Mouse (Mus musculus): ENCODE results near the gene Tle6. TPM values are rescaled to one million over a fixed set of nuclear protein-coding genes. Genes with fewer than 3 reads are reported as not detected.
"Not testable (repeated sequence)": the region's sequence is repeated elsewhere in the genome, so short reads cannot be mapped to it uniquely, and the experiment has no call there.

Tle6 gene
- polyA plus RNA-seq (2015; fragmentation: Nextera tagmentation; extraction: Ambion mirVana) = 30.1 and 33.8 TPM in 2 replicates

DNA sequence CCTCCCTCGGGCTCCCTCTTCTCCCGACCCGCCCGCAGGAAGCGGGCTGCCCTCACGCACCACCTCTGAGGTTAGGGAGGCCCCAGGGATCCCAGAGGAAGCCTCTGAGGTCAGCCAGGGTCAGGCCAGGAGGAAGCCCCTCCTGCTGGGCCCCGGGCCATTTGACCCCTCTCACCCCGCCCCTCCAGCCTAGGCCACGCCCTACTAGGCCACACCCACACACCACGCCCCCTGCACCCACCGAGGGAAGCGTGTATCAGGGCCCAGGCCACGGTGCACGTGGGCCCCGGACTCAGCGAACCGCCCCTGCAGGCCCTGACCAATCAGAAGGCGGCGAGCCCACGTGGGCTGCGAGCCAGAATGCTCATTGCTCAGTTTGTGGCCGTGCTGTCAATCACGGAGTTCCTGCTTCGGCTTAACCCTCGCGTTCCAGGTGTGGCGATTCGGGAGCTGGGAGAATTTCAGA lies at the start of gene Tle6:
Tle6 (minus strand) TSS at position 336 of the 466 bp plus-strand sequence.
- ATAC-seq (ENCODE audit: low read depth) = peak; percentile 85
- H3K9ac ChIP-seq (ENCODE audit: low read length) = peak within 1 kb of the TSS; percentile 41
- under 1% methylated on average over 28 of the region's 28 CpGs for WGBS
- no peaks in the 10 kb centered on the region for H3K27me3 ChIP-seq (ENCODE audit: control insufficient read depth, insufficient read depth, low read depth, low read length)
- peak within 1 kb of the TSS; percentile 60 for H3K4me2 ChIP-seq (ENCODE audit: low read depth, low read length)
- H3K27ac ChIP-seq (ENCODE audit: low read length) = peak within 1 kb of the TSS; percentile 63
- H3K36me3 ChIP-seq (ENCODE audit: control insufficient read depth, insufficient read depth, low read length) = no peaks in the 10 kb centered on the region
- H3K4me3 ChIP-seq (ENCODE audit: low read length) = peak within 1 kb of the TSS; percentile 30
- H3K4me1 ChIP-seq (replicated peaks; ENCODE audit: control insufficient read depth, insufficient read depth, low read length) = peaks cover 51% of the 10 kb centered on the region
- H3K9me3 ChIP-seq (ENCODE audit: control insufficient read depth, low read length) = no peaks in the 10 kb centered on the region

DNA sequence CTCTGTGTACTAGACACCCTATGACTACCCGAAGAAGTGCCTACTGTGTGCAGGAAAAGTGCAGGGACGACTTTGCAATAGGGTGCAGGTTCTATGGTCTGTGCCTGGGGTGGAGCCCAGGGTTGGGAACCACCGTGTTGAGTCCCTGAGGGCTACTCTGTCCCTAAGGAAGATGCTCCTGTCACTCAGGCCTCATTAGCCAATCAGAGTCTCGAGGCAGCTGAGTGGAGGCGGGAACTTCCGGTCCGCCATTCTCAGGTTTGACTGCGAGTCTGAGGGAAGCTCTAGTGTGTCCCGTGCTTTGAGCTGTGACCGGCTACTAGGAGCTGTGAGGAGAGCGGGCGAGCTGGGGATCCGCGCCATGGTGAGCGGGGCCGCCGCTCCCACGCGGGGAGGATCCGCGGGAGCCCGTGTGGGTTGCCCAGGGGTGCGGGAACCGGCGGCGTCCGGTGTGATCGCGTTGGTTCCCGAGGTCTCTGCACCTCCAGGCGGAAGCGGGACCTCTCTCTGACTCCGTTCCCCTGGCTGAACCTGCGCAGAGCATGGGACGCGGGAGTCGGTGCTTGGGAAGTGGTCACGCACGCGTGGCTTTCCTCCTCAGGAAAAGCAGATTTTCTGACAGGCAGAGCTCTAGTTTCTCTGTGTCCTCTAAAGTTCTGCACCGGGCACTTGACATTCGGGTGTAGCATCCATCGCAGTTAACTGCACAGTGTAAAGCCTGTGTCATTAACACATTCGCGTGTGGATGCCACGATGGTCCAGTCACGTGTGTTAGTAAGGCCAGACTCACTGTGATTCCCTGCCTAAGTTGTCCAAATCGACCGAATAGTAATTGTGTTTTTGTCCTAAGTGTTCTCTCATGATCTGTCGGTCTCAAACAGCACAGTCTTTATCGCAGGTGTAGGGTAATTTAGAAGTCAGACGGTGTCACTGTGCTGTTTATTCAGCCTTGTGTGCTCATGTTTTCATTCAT lies 48.2 kb upstream of the Tle6 start, which contains the start of gene Gm10778:
Gm10778 (plus strand) TSS at position 257 of the 973 bp plus-strand sequence.
- Histone ChIP-seq H3K4me3 (ENCODE audit: low read length) (peak within 1 kb of the TSS; percentile 57), H3K9ac (ENCODE audit: low read length) (peak within 1 kb of the TSS; percentile 74), H3K4me2 (ENCODE audit: low read depth, low read length) (peak within 1 kb of the TSS; percentile 65), H3K27ac (ENCODE audit: low read length) (peak within 1 kb of the TSS; percentile 39; the same call in 1 of the 2 replicates)
- not testable (repeated sequence) for H3K9me3 ChIP-seq (ENCODE audit: control insufficient read depth, low read length); H3K36me3 ChIP-seq (ENCODE audit: control insufficient read depth, insufficient read depth, low read length); H3K27me3 ChIP-seq (ENCODE audit: control insufficient read depth, insufficient read depth, low read depth, low read length); H3K4me1 ChIP-seq (replicated peaks; ENCODE audit: control insufficient read depth, insufficient read depth, low read length)
- WGBS = 1% methylated on average over 33 of the region's 52 CpGs
- peak; percentile 95 for ATAC-seq (ENCODE audit: low read depth)

DNA sequence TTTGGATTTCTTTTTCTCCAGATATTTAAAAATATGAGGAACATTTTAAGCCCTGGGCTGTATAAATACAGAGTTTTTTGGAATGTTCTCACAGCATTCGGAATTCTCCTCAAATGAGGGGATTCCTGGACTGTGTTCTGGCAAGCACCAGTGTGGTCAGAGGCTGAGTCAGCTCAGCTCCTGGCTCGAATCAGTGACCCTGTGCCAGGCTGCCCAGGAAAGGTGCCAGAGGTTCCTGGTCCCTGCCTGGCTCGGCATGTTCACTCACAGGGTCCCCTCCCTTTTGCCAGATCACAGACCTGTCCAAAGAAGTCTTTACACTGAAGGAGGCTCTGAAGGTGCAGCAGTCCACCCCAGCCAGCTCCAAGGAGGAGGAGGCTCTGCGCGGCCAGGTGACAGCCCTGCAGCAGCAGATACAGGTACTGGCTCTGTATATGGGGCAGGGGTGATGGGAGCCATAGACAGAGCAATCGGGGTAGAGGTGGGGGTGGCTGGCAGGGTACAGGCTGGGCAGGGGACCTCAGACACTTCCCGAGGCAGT lies 45.2 kb upstream of the Tle6 start:
- no peaks in the 10 kb centered on the region for H3K27me3 ChIP-seq (ENCODE audit: control insufficient read depth, insufficient read depth, low read depth, low read length)
- no peak overlapping the region for H3K4me3 ChIP-seq (ENCODE audit: low read length)
- H3K4me1 ChIP-seq (replicated peaks; ENCODE audit: control insufficient read depth, insufficient read depth, low read length) = peaks cover 12% of the 10 kb centered on the region
- H3K9ac ChIP-seq (ENCODE audit: low read length) = no peak overlapping the region
- 79% methylated on average over 7 of the region's 7 CpGs for WGBS
- no peaks in the 10 kb centered on the region for H3K9me3 ChIP-seq (ENCODE audit: control insufficient read depth, low read length)
- ATAC-seq (ENCODE audit: low read depth) = no peak
- H3K27ac ChIP-seq (ENCODE audit: low read length) = no peak overlapping the region
- no peak overlapping the region for H3K4me2 ChIP-seq (ENCODE audit: low read depth, low read length)
- no peaks in the 10 kb centered on the region for H3K36me3 ChIP-seq (ENCODE audit: control insufficient read depth, insufficient read depth, low read length)

DNA sequence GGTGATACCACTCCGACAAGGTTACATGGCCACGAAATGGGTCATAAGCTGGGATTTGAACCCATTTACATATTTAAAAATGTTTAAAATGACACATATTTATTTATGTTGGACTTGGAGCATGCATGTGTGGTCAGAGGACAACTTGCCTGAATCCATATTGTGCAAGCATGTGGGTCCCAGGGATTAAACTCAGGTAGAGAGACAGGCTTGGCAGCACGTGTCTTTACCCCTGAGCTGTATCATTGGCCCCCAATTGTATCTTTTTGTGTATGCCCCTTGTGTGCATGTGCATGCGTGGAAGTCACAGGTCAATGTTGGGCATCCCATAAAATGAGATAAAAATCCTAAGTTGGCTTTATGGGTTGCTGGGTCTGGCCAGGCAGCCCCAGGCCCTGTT lies 44.5 kb upstream of the Tle6 start:
- ATAC-seq (ENCODE audit: low read depth) = no peak
- no peaks in the 10 kb centered on the region for H3K36me3 ChIP-seq (ENCODE audit: control insufficient read depth, insufficient read depth, low read length)
- 89% methylated on average over 4 of the region's 4 CpGs for WGBS

DNA sequence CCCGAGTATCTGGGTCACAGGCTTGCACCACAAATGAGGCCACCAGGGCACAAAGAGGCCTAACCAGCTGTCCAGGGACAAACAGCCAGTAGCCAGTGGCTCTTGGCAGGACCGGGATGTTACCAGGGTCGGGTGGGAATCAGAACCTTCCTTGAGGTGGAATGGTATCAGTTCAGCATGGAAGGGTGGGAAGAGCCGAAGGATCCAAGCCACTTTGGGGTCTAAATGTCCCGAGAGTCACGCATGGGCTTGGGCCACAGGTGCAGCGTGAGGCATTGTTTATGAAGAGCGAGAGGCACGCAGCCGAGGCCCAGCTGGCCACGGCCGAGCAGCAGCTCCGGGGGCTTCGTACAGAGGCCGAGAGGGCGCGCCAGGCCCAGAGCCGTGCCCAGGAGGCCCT lies 43.8 kb upstream of the Tle6 start:
- Histone ChIP-seq H3K9me3 (ENCODE audit: control insufficient read depth, low read length) (no peaks in the 10 kb centered on the region), H3K27me3 (ENCODE audit: control insufficient read depth, insufficient read depth, low read depth, low read length) (no peaks in the 10 kb centered on the region), H3K36me3 (ENCODE audit: control insufficient read depth, insufficient read depth, low read length) (no peaks in the 10 kb centered on the region), H3K27ac (ENCODE audit: low read length) (no peak overlapping the region), H3K4me1 (replicated peaks; ENCODE audit: control insufficient read depth, insufficient read depth, low read length) (peaks cover 12% of the 10 kb centered on the region), H3K4me3 (ENCODE audit: low read length) (no peak overlapping the region), H3K4me2 (ENCODE audit: low read depth, low read length) (no peak overlapping the region), H3K9ac (ENCODE audit: low read length) (no peak overlapping the region)
- no peak for ATAC-seq (ENCODE audit: low read depth)
- 85% methylated on average over 18 of the region's 18 CpGs for WGBS

More for the DNA sequence above, 44.5 kb upstream of the Tle6 start:
- no peak overlapping the region for H3K9ac ChIP-seq (ENCODE audit: low read length)
- H3K4me2 ChIP-seq (ENCODE audit: low read depth, low read length) = no peak overlapping the region
- H3K9me3 ChIP-seq (ENCODE audit: control insufficient read depth, low read length) = no peaks in the 10 kb centered on the region
- H3K4me3 ChIP-seq (ENCODE audit: low read length) = no peak overlapping the region
- H3K4me1 ChIP-seq (replicated peaks; ENCODE audit: control insufficient read depth, insufficient read depth, low read length) = peaks cover 12% of the 10 kb centered on the region
- no peaks in the 10 kb centered on the region for H3K27me3 ChIP-seq (ENCODE audit: control insufficient read depth, insufficient read depth, low read depth, low read length)
- H3K27ac ChIP-seq (ENCODE audit: low read length) = no peak overlapping the region

DNA sequence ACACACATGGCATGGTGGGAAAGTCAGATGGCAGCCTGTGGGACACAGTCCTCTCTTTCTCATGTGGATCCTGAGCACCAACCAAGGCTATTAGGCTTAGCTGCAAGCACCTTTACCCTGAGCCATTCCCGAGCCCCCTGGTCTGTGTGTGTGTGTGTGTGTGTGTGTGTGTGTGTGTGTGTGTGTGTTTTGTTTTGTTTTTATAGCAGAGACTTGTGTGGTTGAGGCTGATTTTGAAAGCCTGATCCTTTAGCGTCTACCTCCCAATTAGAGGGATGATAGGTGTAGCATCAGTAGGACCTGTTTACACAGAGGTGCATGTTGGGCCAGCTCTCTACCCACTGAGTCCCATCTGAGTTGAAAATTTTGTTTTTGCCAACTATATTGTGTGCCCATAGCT lies 43.3 kb upstream of the Tle6 start:
- peak overlapping the region; percentile 85 for H3K4me3 ChIP-seq (ENCODE audit: low read length)
- H3K27me3 ChIP-seq (ENCODE audit: control insufficient read depth, insufficient read depth, low read depth, low read length) = no peaks in the 10 kb centered on the region
- no peaks in the 10 kb centered on the region for H3K36me3 ChIP-seq (ENCODE audit: control insufficient read depth, insufficient read depth, low read length)
- H3K4me2 ChIP-seq (ENCODE audit: low read depth, low read length) = peak overlapping the region; percentile 92
- 56% methylated on average over 2 of the region's 2 CpGs for WGBS
- peak overlapping the region; percentile 97 for H3K9ac ChIP-seq (ENCODE audit: low read length)
- H3K4me1 ChIP-seq (replicated peaks; ENCODE audit: control insufficient read depth, insufficient read depth, low read length) = peaks cover 12% of the 10 kb centered on the region
- ATAC-seq (ENCODE audit: low read depth) = no peak
- peak overlapping the region; percentile 96; the same call in 1 of the 2 replicates for H3K27ac ChIP-seq (ENCODE audit: low read length)
- no peaks in the 10 kb centered on the region for H3K9me3 ChIP-seq (ENCODE audit: control insufficient read depth, low read length)

DNA sequence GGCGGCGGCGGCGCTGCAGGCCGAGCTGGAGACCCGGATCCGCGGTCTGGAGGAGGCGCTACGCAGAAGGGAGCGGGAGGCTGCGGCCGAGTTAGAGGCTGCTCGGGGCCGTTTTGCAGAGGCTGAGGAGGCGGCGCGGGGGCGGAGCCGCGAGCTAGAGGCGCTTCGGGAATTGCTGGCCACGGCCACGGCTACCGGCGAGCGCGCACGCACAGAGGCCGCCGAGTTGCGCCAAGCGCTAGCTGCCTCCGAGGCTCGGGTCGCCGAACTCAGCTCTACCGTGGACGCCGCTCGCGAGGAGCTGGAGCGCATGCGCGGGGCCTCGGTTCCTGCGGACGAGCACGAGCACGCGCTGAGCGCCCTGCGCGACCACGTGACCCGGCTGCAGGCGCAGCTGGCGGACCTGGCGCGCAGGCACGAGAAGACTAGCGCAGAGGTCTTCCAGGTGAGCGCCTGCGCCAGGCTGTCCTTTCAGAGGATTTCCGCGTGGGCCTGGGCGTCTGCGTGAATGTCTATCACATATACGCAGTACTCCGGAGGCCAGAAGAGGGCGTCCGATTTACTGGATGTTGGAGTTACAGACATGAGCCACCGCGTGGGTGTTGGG lies 42.7 kb upstream of the Tle6 start:
- peaks cover 12% of the 10 kb centered on the region for H3K4me1 ChIP-seq (replicated peaks; ENCODE audit: control insufficient read depth, insufficient read depth, low read length)

DNA sequence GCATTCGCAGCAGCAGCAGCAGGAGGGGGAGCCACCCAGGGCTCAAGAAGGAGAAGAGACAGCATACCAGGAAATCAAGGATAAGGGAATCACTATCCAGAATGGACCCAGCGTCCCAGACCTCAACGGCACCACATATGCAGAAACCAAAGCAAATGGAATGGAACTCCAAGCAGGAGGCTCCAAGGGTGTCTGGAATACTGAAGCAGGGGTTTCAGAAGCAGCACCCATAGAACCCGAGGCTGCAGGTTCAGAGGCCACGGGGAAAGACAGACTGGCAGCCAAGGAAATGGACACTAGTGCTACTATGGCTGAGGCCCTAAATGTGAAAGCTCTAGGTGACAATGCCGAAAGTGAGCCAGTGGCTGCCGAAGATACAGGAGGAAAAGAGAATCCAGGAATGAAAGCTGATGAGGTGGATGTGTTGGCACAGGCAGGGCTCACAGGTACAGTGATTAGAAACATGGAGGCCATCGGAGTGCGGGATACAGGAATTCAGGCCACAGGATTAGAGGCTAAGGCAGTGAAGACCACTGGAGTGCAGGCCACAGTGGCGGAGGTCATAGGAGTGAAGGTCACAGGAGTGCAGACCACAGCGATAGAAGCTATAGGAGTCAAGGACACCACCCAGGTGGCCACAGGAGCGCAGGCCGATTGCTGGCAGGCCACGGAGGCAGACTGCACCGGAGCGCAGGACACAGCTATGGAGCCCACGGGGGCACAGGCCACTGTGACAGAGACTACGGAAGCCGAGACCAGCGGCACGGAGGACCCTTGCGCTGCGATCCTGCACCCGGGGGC lies 42.0 kb upstream of the Tle6 start:
- H3K4me1 ChIP-seq (replicated peaks; ENCODE audit: control insufficient read depth, insufficient read depth, low read length) = peaks cover 12% of the 10 kb centered on the region
- H3K27ac ChIP-seq (ENCODE audit: low read length) = peak overlapping the region; percentile 96
- ATAC-seq (ENCODE audit: low read depth) = no peak
- peak overlapping the region; percentile 97 for H3K9ac ChIP-seq (ENCODE audit: low read length)
- peak overlapping the region; percentile 92 for H3K4me2 ChIP-seq (ENCODE audit: low read depth, low read length)
- peak overlapping the region; percentile 85 for H3K4me3 ChIP-seq (ENCODE audit: low read length)
- no peaks in the 10 kb centered on the region for H3K36me3 ChIP-seq (ENCODE audit: control insufficient read depth, insufficient read depth, low read length)
- no peaks in the 10 kb centered on the region for H3K9me3 ChIP-seq (ENCODE audit: control insufficient read depth, low read length)
- no peaks in the 10 kb centered on the region for H3K27me3 ChIP-seq (ENCODE audit: control insufficient read depth, insufficient read depth, low read depth, low read length)
- WGBS = 16% methylated on average over 24 of the region's 24 CpGs

More for the DNA sequence above, 42.7 kb upstream of the Tle6 start:
- H3K4me2 ChIP-seq (ENCODE audit: low read depth, low read length) = peak overlapping the region; percentile 92
- H3K4me3 ChIP-seq (ENCODE audit: low read length) = peak overlapping the region; percentile 85
- no peaks in the 10 kb centered on the region for H3K36me3 ChIP-seq (ENCODE audit: control insufficient read depth, insufficient read depth, low read length)
- peak overlapping the region; percentile 97 for H3K9ac ChIP-seq (ENCODE audit: low read length)
- ATAC-seq (ENCODE audit: low read depth) = peak; percentile 93
- under 1% methylated on average over 75 of the region's 75 CpGs for WGBS
- H3K9me3 ChIP-seq (ENCODE audit: control insufficient read depth, low read length) = no peaks in the 10 kb centered on the region
- H3K27me3 ChIP-seq (ENCODE audit: control insufficient read depth, insufficient read depth, low read depth, low read length) = no peaks in the 10 kb centered on the region
- peak overlapping the region; percentile 96 for H3K27ac ChIP-seq (ENCODE audit: low read length)
